Mouse (Mus musculus) left cerebral cortex, postnatal 36 days (tissue): ENCODE data around the gene Rapgef4. TPM values are rescaled to one million over a fixed set of nuclear protein-coding genes. Genes with fewer than 3 reads are reported as not detected.

ENCODE experiments used
- DNase-seq, 2 experiments: peaks; one replicate each; pipeline ENCODE4 v3.0.0; 2021 to 2022; ENCODE audit warnings: low spot score in 2 of 2, mixed read lengths in 1 of 2
- intact Hi-C: fragments of 180-260 bp; cut with DNase I; formaldehyde crosslinking; loops from one replicate; pipeline ENCODE4 v1.15.1; 2025
- total RNA-seq, 2 experiments: library from RNA; stranded (reverse); gene quantifications; 2 replicates each; pipeline ENCODE4 v1.2.3; 2021

The Rapgef4 gene
- total RNA-seq, 2 experiments from 2014 or later = 419 to 456 TPM

DNA sequence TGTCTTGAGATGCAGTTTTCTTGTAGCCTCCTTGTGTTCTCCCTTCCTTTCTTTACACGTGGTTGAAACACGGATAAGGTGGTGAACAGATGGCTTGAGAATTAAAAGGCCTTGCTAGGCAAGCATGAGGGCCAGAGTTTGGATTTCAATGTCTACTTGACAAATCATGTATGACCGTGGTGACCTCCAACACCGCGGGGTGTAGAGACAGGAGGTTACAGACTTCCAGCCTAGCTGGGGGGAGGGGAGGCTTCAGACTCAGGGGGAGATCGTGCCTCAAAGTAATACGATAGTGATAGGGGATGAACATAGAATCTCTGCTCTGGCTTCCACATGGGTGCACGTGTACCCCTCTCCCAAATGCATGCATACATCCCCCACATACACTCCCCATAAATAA lies 117.3 kb downstream of the Rapgef4 start:
- DNase-seq = no peak
- intact Hi-C loops = loop anchor here (5.0 kb wide), 1 partner anchor 49 kb away; no protein-coding TSS in a partner anchor

DNA sequence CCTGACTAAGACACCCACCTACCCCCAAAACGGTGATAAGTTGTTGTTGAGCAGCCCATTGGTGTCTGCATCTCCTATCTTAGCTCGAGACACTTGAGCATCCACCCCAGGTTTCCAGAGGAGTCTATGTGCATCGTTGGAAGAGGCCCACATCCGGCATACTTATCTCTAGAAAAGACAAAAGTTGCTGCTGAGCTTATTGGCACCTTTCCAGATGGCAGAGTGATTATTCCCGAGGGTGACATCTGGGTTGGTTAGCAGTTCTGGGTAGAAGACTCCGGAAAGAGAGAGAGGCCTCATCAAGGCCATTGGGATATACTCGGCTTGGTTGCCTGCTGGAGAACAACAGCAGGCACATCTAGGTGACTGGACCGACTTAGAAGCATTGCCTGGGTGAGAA lies 123.6 kb downstream of the Rapgef4 start:
- intact Hi-C loops = no loop called here
- DNase-seq = no peak

DNA sequence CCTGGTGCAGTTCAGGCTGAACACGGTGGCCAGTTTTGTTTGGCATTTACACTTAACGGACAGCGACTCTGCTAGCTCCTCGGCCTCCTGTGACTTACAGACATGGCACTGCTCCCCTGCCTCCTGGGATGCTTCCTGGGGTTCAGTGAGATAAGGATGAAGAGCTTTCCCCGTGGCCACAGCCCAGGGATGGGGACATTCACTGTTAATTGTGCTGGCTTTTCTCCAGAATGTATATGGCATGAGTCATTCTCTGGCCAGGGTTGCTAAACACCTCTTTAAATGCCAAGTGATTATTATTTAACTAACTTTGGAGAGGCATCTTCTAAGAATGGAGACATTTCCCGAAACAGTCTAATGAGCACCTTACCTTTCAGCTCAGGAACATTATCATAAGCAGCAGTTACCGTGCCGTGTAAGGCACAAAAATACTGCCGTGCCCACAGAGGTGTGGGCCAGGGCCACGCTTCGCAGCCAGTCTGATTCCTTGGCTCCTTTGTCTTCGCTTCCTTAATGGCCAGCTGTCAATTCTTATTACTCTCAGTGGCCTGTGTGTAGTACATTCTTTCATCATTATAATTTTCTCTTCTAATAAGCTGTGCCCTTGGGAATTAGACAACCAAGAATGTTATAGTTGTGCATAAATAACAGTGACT lies 126.6 kb downstream of the Rapgef4 start:
- intact Hi-C loops = no loop called here
- no peak for DNase-seq

DNA sequence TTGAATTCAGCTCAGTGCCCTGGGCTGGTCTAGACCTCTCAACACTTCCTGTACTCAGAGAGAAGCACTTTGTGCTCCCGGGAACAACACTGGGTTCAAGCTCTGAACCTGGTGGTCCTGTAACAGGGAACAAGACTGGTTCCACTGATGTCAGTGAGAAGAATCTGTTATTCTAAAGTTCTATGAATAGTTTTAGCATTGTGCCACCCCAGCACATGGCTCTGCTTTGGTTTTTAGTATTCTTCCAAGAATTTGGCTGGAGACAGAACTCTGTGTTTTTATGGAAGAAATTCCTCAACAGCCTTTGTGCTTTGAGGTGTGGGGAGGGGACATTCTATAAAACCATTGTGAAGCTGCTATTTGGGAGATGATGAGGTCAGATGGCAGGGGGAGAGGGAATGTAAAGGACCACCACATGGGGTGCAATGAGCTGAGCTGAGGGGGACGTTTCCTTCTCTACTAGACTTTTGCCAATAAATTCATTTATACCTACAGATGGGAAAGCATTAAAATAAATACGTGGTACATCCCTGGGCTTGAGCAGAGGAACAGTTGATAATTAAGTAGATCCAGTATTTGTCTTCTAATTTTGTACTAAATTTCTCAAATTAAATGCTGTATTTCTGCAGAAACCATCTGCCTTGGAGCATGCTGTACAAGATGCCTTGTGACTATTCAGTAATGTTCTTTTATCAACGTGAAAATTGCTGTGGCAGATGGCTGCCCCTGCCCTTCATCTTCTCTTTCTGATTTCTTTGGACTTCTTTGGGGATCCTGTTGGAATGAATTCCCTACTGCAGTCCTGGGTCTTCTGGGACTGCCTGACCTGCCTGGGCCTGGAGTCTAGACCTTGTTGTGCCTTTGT lies 127.6 kb downstream of the Rapgef4 start:
- intact Hi-C loops = no loop called here
- no peak for DNase-seq

DNA sequence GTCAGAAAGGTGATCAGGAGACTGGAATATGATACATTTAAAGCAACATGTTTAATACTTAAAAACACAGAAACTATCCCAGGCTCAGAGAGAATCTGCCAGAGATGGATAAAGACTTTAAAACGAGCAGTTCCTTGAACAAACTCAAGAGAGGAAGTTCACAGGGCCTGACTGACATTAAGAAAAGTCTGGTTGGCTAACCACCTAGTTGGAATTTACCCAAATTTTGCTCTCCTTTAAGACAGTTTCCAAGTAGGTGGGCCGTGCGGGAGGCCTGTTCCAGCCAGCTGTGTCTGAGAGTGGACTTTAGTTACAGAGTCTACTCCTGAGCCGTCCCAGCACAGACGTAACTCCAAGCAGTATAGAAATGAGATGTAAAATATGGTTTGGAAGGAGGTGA lies 129.4 kb downstream of the Rapgef4 start:
- no peak for DNase-seq
- intact Hi-C loops = no loop called here

DNA sequence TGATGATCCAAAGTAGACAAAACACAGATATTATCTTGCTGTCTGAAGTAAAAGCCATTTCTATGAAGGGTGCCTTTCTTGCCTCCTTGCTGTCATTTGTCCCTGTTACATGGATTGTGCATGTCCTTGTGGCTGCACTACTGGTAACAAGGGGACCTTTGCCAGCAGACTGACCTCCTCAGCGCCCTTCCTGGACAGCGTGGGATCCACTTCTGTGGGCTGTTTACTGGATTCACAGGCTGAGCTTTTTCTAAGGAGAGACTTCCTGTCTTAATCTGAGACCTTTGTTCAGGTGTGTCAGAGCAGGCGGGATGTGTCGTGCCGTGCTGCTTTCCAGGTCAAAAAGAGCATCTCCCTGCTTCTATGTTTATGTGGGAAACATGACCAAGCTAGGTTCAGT lies 132.7 kb downstream of the Rapgef4 start:
- DNase-seq = no peak
- intact Hi-C loops = no loop called here

DNA sequence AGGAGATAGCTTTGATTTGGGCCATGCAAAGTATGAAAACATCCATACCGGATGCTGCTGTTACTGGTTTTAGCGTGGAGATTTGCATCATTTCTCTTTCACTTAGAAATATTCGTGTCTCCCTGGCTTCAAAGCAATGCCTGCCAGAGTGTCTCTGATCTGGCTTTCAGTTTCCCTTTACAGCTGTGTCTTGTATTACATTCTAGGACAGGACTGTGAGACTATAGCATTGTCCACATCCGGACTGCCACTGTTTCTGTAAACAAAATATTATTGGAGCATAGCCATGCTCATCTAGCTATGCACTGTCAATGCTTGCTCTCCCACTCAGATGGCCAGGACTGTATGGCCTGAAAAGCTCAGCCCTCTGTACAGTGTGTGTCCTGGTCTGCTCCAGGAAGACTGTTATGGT lies 133.1 kb downstream of the Rapgef4 start:
- intact Hi-C loops = no loop called here
- no peak for DNase-seq

DNA sequence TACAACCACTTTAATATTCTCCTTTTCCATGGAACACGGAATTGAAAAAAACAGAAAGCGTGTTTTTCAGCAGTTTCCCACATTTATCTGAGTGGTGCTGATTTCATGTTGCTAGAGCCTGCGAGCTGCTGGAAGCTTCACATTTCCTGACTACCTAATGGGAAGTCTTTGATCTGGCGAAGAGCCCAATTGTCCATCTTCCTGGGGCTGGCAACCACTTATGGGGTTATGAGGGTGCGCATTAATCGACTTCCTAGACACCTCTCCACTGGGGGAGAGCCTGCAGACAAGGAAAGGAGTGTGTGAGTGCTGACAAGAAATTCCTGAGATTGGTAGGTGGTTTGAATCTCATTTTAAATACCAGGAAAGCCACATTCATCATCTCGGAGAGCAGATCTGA lies 135.1 kb downstream of the Rapgef4 start:
- intact Hi-C loops = no loop called here
- no peak for DNase-seq

DNA sequence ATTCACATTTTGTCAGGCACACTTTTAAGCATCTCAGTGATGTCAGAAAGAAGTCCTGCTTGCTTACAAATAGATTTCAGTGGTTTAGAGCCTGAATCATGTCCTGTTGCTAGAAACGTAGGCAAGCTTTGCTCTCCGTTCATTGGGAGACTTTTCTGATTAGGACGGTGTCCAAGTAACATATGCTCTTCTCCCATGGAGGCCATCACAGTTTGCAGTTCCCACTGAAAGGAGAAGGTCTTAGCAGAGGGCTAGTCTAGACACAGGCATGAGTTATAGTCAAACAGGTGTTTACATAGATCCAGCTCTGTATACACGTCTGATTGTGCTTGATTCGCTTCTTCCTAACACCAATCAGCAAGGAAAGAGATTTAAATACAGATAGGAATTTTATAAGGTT lies 135.7 kb downstream of the Rapgef4 start:
- no peak for DNase-seq
- intact Hi-C loops = no loop called here

DNA sequence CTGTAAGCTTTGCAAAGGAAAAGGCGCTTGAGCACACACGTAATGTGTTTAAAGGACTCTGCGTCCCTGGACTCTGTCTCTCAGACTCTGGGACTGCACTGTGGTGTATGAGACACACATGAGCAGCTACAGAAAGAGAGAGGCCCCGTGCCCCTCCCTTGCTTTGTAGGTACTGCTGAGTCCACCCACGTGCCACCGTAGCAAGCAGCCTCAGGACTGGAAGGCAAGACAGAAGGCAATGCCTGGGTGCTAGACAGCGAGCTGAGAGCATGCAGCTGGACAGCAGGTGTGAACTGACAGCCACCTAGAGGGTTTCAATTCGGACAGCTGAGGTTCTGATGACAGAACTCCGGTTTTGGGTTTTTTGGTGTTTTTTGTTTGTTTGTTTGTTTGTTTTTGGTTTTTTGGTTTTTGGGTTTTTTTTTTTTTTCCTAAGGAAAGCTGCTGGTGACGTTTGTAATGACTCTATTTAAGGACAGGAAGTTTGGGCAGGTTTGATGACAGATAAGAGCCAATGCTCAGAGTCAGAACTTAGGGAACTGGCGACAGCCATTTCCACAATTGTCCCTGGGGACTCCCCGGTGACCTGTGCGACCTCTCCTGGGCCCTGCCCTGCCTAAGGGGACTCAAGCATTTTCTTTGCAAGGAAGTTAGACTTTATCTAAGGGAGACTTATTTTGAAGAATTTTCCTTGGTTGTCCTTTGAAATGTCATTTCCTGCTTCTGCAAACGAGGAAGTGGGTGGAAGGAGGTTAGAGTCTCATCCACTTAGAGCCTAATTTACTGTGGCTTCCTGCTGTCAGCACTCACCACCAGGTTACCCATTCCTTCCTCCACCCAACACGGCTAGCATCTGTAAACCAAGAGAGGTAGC lies 136.3 kb downstream of the Rapgef4 start:
- no peak for DNase-seq
- intact Hi-C loops = no loop called here

DNA sequence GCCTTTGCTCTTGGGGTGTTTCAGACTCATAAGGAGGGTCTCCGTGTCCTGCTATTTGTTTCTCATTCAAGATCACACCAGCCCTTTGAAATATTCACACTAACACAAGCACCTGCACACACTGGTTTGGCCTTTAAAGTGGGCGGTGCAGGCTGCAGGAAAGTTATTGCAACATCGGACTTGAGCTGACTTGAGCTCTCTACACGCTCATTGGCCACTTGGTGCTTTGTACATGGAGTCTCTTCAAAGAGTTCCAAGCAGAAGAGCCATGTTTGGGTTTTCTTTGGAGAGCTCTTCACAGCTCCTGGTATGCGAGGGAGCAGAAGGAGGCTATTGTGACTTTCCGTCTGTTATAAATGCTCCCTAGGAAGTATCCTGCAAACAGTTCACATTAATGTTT lies 139.2 kb downstream of the Rapgef4 start:
- no peak for DNase-seq
- intact Hi-C loops = no loop called here

DNA sequence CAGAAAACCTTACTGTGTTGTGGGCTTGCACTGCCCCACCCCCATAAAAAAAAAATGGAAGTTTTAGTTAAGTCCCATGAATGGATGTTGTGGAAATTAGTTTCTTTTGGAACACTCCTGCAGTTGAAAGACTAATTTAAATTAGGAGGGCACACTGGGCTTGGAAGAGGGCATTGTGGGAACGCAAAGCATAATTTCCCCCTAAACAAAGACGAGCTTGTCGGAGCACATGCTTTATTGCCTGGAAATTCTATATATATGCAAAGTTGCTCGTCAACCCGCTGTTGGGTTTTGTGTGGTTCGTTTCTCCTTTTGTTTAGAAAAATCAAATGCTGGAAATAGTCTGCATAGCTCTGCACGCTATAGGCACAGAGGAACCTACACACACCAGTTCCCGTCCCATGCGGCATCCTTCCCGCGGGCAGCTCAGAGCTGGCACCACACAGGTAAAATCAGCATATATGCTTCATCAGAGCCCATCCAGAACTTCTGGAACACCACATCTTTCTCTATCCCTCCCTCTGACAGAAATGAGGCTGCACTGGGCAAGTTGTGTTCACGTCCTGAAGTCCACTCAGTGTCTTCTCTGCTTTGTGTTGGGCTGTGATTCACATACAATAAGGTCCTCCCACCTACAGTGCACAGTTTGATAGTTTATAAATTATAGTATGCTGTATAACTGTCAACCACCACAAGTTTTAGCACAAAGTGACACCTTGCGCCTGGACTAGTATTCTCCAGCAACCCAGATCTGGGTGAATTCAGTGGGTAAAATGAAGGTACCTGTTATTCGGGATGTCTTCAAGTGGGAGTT lies 141.6 kb downstream of the Rapgef4 start:
- DNase-seq = no peak
- intact Hi-C loops = no loop called here

DNA sequence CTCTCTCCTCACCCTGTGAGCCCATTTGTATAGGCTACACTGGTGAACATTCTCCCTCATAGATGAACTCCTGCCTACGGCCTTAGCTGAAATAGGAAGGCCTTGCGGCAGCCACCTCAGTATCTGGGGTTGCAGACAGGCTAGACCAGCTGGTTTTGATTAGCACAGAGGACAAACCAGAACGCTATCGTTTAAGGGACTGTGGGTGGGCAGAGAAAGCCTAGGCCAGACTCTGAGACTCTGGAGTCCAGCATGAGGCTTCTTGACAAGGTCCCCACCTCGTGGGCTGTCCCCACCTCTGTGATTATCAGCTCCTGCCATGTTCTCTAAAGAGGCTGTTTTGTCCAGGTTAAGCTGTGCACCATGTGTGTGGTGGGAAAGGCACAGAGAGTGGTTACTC lies 142.8 kb downstream of the Rapgef4 start:
- intact Hi-C loops = no loop called here

DNA sequence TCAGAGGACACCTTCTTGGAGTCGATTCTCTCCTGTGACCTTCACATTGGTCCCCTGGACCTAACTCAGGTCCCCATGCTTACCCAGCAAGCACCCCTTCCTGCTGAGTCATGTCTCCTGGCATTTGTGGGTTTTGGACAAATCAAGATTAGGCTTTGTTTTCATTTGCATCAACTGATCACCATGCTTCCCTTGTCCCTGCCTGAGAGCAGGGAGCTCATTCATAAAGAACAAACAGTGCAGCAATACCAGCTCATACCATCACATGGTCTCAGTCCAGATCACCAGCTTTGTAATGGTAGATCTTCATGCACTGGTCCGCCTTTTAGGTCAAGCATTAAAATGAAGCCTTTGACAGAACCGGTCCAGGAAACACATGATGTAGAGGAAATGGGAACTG lies 144.7 kb downstream of the Rapgef4 start:
- DNase-seq = no peak
- intact Hi-C loops = no loop called here

More for the DNA sequence above, 142.8 kb downstream of the Rapgef4 start:
- DNase-seq = no peak

DNA sequence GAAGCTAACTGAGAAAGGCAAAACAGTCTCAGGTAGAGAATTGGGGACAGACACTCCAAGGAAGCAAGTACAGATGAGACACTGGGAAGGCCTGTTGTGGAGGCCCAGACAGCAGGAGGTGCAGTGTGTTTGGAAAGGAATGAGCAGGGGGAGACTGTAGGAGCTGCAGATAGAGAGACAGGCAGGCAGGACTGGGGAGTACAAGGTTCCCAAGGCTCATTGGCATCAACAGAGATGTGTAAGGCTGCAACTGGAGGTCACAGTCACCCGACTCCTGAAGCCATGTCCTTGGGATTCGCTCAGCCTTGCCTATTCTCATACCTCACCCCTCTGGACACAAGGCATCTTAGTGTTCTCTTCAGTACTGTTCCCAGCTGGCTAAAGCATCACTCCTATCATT lies 145.4 kb downstream of the Rapgef4 start:
- intact Hi-C loops = no loop called here
- DNase-seq = no peak

DNA sequence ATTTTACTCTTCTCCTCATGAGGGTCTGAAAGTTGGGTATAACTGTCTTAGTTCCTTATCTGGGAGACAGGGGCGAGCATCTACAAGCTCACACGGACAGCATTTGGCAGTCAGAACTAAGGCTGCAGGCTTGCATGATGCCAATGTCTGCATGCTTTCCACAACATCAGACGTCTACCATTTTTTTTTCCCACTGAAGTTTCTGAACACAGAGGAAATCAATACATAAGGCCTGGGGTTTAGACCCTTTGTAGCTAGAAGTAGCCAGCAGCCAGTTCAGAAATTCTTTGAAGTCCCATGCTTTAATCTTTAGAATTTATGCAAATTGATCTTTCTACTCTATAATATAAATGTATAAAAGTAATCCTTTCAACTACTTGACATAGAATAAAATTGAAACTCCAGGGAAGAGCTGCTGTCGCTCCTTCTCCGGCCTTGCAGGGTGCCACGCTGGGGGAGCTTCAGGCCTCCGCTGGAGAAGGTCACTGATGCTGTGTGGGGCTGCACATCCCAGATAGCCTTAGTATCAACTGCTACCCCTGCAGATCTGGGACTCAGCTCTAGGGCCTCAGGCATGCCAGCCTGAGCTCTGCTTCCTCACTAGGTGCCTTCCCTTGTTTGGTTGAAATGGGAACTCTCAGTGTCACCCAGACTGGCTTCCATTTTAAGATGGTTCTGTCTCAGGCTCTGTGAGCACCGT lies 148.7 kb downstream of the Rapgef4 start:
- intact Hi-C loops = no loop called here

DNA sequence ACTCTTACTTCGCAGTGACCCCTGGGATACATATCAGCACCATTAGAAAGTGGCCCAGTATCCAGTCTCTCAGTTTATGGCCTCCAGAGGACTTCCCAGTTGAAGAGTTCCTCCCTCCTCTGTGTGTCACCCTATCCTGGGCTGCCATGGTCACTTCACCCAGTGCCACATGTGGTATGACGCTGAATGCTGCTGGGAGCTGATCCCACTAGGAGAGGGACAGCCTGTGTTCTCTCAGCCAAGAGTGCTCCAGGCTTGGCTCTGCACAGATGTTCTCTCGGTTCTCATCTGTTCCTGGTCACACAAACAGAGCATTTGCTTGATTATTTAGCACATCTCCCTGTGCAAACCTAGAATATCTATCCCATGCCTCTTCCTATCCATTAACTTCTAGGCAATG lies 151.2 kb downstream of the Rapgef4 start:
- intact Hi-C loops = no loop called here
- DNase-seq = no peak

More for the DNA sequence above, 148.7 kb downstream of the Rapgef4 start:
- no peak for DNase-seq

DNA sequence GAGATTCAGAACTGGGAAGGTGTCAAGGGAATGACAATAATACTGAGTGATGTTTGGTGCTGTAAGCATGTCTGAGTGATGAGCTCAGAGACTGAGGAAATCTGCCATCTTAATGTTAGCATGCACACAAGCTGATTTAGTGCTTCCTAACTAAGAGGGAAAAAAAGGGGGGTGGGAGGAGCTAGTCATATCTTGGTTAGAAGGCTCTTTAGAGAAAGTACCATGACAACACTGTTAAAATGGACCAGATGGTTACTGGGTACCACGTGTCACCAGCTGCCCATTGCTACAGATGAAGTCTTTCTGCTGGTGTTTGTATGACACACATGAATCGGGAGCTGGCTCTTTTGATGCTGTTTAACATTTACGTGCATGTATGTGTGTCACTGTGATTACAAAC lies 155.0 kb downstream of the Rapgef4 start:
- no peak for DNase-seq
- intact Hi-C loops = no loop called here
